In genomic region chr14:57362726-57363660, GRCm38 (mm10) we compare ENCODE assay signal across 8 mouse cellular contexts. TPM values are rescaled to one million over a fixed set of nuclear protein-coding genes. Genes with fewer than 3 reads are reported as not detected.
A peak's percentile ranks its signal among the peaks of the same experiment; 100 is the strongest.
DNase-seq lines count a peak whose midpoint lies in the region; ATAC-seq and TF ChIP-seq lines count a peak whose summit lies in the region.

No protein-coding gene starts in this region.

- no peak overlapping the region for H3K9ac ChIP-seq in midbrain, embryonic 16.5 days (ENCODE audit: low read depth, low read length)

- H3K4me1 ChIP-seq in embryonic facial prominence, embryonic 10.5 days = peaks cover 10% of the 10 kb centered on the region
- H3K4me1 ChIP-seq in kidney, adult 2 months (ENCODE audit: control insufficient read depth, insufficient read depth, low read length) = peaks cover 16% of the 10 kb centered on the region; the same call in 1 of the 2 replicates
- H3K4me1 ChIP-seq in limb, embryonic 10.5 days = peaks cover 8% of the 10 kb centered on the region
- H3K4me1 ChIP-seq in midbrain, embryonic 16.5 days (ENCODE audit: control insufficient read depth, insufficient read depth, low read length) = peaks cover 5% of the 10 kb centered on the region

- no peaks in the 10 kb centered on the region for H3K36me3 ChIP-seq in embryonic facial prominence, embryonic 10.5 days (replicated peaks)
- H3K36me3 ChIP-seq in kidney, adult 2 months (ENCODE audit: control insufficient read depth, insufficient read depth, low read length) = no peaks in the 10 kb centered on the region
- H3K36me3 ChIP-seq in limb, embryonic 10.5 days = no peaks in the 10 kb centered on the region
- H3K36me3 ChIP-seq in midbrain, embryonic 16.5 days (ENCODE audit: control insufficient read depth, insufficient read depth, low read length) = no peaks in the 10 kb centered on the region
- no peaks in the 10 kb centered on the region for H3K36me3 ChIP-seq in splenic B cell, adult 2 months (ENCODE audit: control insufficient read depth, insufficient read depth, low read length, poor library complexity, severe bottlenecking)

- TF ChIP-seq POLR2A in kidney, adult 2 months (IDR thresholded peaks at IDR 0.05; ENCODE audit: low read depth, low read length) = no peak

- H3K4me3 ChIP-seq in embryonic facial prominence, embryonic 10.5 days = peak overlapping the region; percentile 37
- no peak overlapping the region for H3K4me3 ChIP-seq in kidney, adult 2 months (ENCODE audit: insufficient read depth, low read depth, low read length)
- H3K4me3 ChIP-seq in limb, embryonic 10.5 days = peak overlapping the region; percentile 6
- no peak overlapping the region for H3K4me3 ChIP-seq in midbrain, embryonic 16.5 days (ENCODE audit: low read depth, low read length)

- H3K4me2 ChIP-seq in midbrain, embryonic 16.5 days (ENCODE audit: low read length) = peak overlapping the region; percentile 47

- peaks cover 18% of the 10 kb centered on the region for H3K27me3 ChIP-seq in embryonic facial prominence, embryonic 10.5 days (replicated peaks; ENCODE audit: low read depth, poor library complexity, severe bottlenecking)
- no peaks in the 10 kb centered on the region for H3K27me3 ChIP-seq in kidney, adult 2 months (replicated peaks; ENCODE audit: control insufficient read depth, insufficient read depth, low read length)
- H3K27me3 ChIP-seq in limb, embryonic 10.5 days (ENCODE audit: low read depth, poor library complexity, severe bottlenecking) = peaks cover 9% of the 10 kb centered on the region
- no peaks in the 10 kb centered on the region; the same call in 1 of the 2 replicates for H3K27me3 ChIP-seq in midbrain, embryonic 16.5 days (ENCODE audit: control insufficient read depth, insufficient read depth, low read depth, low read length)
- H3K27me3 ChIP-seq in splenic B cell, adult 2 months (ENCODE audit: control insufficient read depth, insufficient read depth, low read length, poor library complexity, severe bottlenecking) = no peaks in the 10 kb centered on the region

- peak; percentile 78 for TF ChIP-seq CTCF in kidney, adult 2 months (conservative IDR thresholded peaks at IDR 0.05; ENCODE audit: insufficient read depth, insufficient read length, low read depth, low read length)

- peak; percentile 87 for ATAC-seq in midbrain, embryonic 16.5 days

- 16% methylated on average over 28 of the region's 31 CpGs for WGBS in embryonic facial prominence, embryonic 10.5 days
- WGBS in kidney, adult 2 months = 25% methylated on average over 30 of the region's 31 CpGs
- 11% methylated on average over 31 of the region's 31 CpGs for WGBS in limb, embryonic 10.5 days
- 14% methylated on average over 27 of the region's 31 CpGs for WGBS in midbrain, embryonic 16.5 days

- H3K27ac ChIP-seq in embryonic facial prominence, embryonic 10.5 days (replicated peaks) = no peak overlapping the region; the same call in 1 of the 2 replicates
- H3K27ac ChIP-seq in kidney, adult 2 months (ENCODE audit: insufficient read depth, low read depth, low read length) = peak overlapping the region; percentile 51; the same call in 1 of the 2 replicates
- no peak overlapping the region; the same call in 1 of the 2 replicates for H3K27ac ChIP-seq in limb, embryonic 10.5 days
- H3K27ac ChIP-seq in midbrain, embryonic 16.5 days (ENCODE audit: low read length) = no peak overlapping the region

- H3K9me3 ChIP-seq in embryonic facial prominence, embryonic 10.5 days = no peaks in the 10 kb centered on the region
- H3K9me3 ChIP-seq in limb, embryonic 10.5 days (replicated peaks) = no peaks in the 10 kb centered on the region
- no peaks in the 10 kb centered on the region for H3K9me3 ChIP-seq in midbrain, embryonic 16.5 days (replicated peaks; ENCODE audit: control insufficient read depth, low read length, poor library complexity, severe bottlenecking)

- DNase-seq in spleen, adult 18-20 months = peak; percentile 9 to 43
- no peak for DNase-seq in spleen, adult 12 weeks (ENCODE audit: low spot score)
- DNase-seq in embryonic facial prominence, embryonic 10.5 days (ENCODE audit: low spot score) = peak; percentile 90
- DNase-seq in heart, adult 18-20 months = peak; percentile 41 to 75
- peak; percentile 75 for DNase-seq in kidney, adult 2 months
- DNase-seq in limb, embryonic 10.5 days (ENCODE audit: low spot score) = peak; percentile 90
- peak; percentile 43 for DNase-seq in splenic B cell, adult 2 months (ENCODE audit: low read depth, low spot score)

RNA-seq across cellular contexts. Expression of gene Cryl1, which starts 35.3 kb away (rescaled TPM):
- polyA plus RNA-seq in embryonic facial prominence, embryonic 10.5 days (2016; fragmentation: Nextera tagmentation; extraction: Ambion mirVana) = 8.0 and 9.2 TPM in 2 replicates
- 1 to 10 TPM; 5.1 to 8.3 TPM for total RNA-seq in heart, adult 18-20 months (2021)
- 577 and 580 TPM in 2 replicates for polyA plus RNA-seq in kidney, adult 2 months (2012; rRNA removed)
- 9.3 and 12.7 TPM in 2 replicates for polyA plus RNA-seq in limb, embryonic 10.5 days (2016; fragmentation: Nextera tagmentation; extraction: Ambion mirVana)
- polyA plus RNA-seq in midbrain, embryonic 16.5 days (2015; fragmentation: Nextera tagmentation; extraction: Ambion mirVana) = 9.6 and 12.3 TPM in 2 replicates

Comparison
In these comparisons a context has a peak if more than half of its experiments do, and no peak if none do; other contexts are left out.
1. H3K4me3 ChIP-seq: peak in embryonic facial prominence, embryonic 10.5 days (single experiment) and limb, embryonic 10.5 days (single experiment); none in kidney, adult 2 months (single experiment) and midbrain, embryonic 16.5 days (single experiment).
2. RNA of gene Cryl1, which starts 35.3 kb away (polyA plus RNA-seq): 577 to 580 TPM in kidney, adult 2 months; 9.3 to 12.7 TPM in limb, embryonic 10.5 days, 9.6 to 12.3 TPM in midbrain, embryonic 16.5 days and 8.0 to 9.2 TPM in embryonic facial prominence, embryonic 10.5 days; every median in the first group is over 10 times any median in the second.